Mouse (Mus musculus): ENCODE measurements at regions not wholly inside any gene's neighbourhood (a gene's known extent, or its start where the extent isn't known, plus 50 kb on each side); places are given as distances from the start of the nearest gene placed in this dataset.

DNA sequence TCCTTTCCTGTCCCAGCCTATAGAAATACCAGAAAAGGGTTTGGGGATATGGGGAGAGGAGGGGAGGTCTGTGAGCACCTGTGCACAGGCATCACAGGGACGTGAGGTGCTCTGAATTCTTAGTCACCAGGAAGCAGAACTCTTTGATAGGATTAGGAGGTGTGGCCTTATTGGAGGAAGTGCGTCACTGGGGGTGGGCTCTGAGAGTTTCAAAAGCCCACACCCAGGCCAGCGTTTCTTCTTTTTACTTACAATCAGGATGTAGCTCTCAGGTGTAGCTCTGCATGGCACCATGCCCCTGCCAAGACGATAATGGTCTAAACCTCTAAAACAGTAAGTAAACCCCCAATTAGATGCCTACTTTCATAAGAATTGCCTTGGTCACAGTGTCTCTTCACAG, 162.6 kb upstream of the Ank start:
- DNase-seq, result no peak

DNA sequence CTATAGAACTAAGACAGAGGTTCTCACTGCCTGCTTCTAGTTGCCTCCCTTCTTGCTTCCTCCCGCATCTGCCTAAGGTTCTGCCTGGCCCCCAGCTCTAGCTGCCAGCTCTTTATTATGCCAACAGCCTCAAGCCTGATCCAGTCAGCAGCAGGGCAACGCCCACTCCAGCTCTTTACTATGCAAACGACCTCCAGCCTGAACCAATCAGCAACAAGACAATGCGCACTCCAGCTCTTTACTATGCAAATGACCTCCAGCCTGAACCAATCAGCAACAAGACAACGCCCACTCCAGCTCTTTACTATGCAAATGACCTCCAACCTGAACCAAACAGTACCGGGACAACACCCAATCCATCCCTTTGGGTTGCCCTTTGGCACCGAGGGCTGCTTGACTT, 162.2 kb upstream of the Ank start:
- peak in 1 of 2 experiments; percentile 11 for DNase-seq

DNA sequence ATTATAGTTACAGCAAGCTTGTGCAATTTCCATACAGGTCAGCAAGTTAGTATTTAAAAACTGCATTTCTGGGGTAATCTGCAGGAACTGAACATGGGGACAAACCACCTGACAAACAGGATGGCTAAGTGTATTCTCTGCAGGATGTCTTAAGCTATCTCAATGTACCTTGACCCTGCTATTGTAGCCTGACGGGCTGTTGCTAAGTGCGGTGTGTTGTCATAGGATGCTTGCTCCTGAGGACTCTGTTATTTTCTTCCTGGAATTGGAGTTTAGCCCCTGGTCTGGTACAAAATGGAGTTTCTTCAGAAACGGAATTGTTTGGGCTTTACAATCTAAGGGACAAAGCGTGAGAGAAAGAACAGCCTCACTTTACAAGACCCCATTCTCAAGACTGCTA, 161.4 kb upstream of the Ank start:
- DNase-seq, result no peak

DNA sequence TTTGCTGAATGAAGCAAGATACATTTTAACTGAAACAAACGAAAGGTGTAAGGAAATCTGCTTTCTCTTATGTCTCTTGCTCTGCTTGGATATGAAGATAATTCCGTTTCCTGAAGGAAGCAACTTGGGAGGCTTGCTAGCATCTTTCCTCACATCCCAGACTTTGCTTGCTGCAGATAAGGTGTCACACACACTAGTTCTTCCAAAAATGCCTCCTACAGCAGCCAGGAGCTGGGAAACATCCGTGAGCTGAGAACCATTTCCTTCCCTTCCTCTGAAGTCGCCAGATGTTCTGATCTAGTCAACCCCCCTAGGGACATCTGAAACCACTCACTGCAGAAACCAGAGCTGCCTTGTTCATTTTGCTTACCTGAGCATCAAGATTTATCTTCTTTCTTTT, 157.8 kb upstream of the Ank start:
- no peak for DNase-seq

DNA sequence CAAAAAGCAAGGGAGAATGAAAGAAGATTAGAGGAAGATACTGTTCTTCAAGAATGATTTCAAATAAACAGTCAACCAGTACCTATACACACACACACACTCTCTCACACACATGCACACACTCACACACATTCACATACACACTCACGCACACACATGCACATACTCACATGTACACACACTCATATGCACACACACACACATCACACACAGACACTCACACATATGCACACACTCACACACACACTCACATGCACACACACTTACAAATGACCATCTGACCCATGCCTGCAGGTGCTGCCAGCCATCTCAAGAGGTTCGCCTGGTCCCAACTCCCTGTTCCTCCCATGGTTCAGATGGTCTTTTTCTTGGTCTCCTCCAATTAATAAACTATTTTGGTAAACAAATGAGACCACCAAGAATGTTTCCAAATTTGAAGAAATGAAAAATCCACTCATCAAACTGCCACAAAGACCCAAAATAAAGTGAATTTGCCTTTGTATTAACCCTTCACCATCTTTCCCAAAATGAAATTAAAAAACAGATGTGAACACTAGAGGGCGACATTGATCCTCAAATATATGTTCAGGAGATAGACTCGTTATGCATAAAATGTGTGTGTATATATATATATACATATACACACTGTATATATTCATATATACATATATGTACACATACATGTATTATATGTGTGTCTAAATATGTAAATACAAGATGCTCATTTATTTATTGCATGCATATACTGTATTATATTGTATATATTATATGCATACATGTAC, 150.3 kb upstream of the Ank start:
- no peak for DNase-seq

DNA sequence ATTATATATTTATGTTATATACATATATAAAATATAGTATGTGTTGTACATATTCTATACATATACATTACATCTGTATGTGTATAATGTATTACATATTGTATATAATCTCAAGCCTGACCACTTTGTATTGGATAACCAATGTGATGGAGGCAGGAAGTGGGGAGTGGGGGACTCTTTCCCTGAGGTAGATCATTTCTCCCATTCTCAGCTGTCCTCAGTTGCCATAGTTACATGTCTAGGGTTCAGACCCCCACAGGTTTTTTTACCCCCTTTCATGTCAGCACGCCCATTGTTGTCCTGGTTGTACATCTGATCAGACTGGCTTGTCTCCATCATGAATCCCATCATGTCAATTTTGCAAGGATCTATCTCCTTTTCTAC, 149.7 kb upstream of the Ank start:
- DNase-seq, result no peak

DNA sequence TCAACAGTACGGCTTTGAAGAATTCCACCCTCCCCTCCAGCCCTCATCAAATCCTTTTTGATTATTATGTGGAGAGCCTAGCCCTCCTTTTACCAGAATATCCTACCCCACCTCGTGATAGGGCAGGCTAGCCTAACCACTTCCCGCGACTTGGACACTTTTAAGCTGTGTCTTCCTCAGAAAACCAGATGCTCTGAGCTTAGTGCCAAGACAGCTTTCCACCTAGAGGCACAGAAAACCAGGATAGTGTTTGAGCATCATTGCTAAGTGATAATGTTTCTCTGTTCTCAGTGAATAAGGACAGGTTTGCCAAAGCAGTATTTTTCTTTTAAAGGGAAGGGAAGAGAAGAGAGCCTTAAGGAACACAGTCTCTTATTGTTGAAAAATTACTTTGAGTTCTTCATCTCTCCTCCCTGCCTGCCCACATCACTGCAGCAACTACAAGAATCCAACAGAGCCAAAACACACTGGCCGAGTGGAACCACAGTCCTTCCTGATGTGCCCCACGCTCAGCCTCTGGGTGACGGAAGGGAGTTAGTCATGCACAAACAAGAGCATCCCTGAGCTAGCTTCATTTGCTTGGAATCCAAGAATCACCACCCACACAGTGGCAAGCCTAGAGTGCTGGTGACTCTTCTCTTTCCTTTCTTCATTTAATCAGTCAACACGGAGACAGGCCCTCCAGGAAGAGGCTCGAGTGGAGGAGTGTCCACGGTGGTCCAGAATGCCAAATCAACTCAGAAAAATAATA, 144.4 kb upstream of the Ank start:
- DNase-seq, result no peak

DNA sequence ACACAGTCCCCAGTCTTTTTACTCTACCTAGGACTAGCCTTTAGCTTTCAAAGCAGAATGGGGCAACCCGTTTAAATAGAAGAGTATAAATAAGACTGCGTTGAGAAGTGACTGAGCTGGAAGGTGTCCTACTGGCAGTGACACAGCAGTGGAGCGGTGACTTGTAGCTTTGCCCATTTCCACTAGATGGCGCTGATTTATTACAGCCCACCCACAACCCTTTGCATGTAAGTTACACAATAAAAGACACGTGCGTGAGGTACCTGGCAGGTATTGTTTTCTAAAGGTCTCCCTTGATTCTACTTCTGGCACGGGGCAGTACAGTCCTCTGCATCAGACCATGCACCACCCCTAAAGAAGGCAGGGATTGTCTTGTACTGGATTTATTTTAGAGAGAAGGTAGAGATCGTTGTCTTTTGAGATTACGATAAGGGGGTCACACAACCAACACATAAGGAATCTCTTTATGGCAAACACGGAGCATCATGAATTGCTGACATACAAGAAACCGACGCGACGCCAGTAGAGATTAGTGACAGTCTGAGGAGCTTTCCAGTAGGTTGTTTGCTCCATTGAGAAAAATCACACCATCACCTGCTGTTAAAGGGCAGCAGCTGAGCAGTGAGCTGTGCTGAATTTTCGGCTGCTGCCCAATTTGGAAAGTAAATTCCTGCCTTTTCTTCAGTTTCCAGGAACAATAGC, 140.5 kb upstream of the Ank start:
- DNase-seq, result peak; percentile 67 to 69

DNA sequence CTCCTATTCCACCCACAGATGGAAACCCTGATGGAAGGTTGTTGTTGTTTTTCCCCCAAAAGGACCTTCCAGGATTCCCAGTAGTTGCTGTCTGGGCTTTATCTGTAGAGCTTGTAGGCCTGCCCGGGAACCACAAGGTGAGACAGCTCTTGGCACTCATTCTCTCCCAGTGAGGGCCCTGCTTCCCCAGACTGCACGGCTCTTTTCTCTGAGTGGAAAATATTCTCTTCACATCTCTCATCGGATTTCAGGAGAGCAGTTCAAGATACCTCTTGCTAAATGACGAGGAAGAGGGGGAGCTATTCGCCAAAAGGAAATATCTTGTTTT, 140.0 kb upstream of the Ank start:
- DNase-seq, result no peak

DNA sequence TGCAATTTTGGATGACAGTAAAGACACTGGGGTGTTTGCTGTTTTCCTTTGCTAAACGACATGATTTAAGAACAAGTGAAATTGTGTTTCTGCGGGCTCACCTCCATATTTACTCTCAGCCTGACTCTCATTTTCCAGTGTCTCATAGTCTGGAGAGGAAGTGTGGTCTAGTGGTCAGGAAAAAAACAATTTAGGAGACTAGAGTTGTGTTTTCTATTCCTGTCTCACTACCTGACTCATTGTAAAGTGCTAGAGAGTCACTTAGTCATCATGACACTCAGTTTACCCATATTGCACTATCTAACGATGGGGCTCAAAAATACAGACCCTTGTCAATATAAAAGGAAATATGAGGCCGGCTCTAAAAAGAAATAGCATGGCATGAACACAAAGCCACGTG, 138.7 kb upstream of the Ank start:
- no peak for DNase-seq

DNA sequence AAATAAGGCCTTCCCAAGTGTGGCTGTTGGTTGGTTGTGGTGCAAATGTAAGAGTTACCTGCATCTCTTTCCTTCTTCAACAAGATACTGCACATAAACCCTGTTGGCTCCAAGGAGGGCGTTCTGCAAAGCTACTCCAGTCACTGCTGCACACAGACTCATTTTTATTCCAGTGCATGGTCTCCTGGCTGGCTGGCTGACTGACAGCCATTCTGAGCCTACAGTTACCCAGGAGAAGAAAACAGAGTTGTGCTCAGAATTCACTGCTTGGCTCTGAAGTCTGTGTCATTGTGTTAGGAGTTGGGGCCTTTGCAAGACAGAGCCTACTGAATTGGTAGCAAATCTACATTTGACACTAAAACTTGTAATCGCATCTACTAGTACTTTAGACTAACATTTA, 138.0 kb upstream of the Ank start:
- no peak for DNase-seq

DNA sequence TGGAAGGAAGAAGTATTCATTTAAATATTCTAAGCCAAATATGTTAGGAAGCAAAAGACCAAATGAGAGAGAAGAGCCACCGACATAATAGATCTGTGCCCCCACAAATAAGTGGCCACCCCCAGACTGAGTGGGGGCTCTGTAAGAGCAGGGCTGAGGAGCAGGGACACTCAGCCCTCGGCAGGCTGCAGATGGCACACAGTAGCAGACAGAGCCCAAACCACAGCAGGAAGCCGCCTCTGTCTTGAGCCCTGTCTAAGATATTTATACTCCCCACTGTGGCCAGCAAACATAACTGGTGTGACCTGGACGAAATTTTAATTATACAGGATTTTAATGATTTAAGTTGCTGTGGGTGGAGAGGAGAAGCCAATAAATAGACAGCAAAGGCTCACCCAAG, 126.4 kb upstream of the Ank start:
- no peak for DNase-seq

DNA sequence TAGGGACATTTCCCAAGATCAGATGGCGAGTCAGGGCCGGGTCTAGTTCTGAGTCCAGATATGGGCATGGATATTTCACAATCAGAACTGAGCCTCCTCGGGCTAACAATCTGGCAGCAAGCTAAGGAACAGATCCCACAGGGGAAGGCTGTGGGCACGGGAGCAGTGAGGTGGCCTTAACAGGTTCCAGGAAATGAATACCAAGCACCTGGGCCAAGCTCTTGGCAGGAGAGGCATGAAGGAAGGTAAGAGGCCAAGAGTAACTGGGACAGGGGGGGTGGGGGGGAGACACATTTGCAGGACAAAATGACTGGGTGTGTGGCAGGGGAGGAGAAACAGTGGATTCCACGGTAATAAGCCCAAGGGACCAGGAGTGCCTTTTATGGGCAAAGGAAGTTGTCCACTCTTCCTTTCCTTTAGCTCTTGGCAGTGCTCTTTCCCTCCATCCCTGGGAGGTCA, 124.9 kb upstream of the Ank start:
- DNase-seq, result no peak

DNA sequence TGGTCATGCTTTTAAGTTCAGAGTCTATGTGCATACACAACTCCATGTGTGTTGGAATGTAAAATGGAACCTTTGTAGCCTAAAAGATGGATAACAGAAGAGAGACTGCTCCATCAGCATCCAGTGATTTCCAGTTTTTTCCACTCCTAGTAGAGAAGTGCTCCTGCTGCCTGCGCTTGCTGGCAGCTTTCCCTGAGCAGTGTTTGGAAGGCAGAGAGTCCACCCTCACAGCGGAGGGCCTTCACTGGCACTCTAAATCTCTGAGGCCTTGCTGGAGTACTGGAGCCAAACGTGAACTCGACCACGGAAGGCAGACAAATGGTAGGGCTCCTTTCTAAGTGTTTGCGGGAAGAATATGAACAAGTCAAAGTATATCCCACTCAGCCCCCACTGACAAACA, 108.0 kb upstream of the Ank start:
- DNase-seq, result peak in 1 of 2 experiments; percentile 4

DNA sequence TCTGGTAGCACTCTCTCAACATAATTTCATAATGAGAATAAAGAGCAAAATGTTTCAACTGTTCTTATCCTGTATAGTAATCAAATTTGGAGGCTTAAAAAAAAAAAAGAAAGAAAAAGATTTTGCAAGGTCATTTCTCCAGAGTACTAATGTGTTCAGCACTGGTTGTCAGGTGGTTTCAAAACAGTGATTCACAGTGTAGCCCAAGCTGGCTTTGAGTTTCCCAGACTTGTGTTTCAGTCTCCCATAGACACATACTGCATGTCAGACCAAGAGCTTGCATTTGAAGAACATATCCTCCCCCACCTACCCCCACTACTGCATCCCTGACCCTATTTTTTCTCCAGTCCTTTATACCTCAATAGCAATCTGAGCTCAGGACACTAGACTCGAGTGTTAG, 107.2 kb upstream of the Ank start:
- DNase-seq, result no peak

DNA sequence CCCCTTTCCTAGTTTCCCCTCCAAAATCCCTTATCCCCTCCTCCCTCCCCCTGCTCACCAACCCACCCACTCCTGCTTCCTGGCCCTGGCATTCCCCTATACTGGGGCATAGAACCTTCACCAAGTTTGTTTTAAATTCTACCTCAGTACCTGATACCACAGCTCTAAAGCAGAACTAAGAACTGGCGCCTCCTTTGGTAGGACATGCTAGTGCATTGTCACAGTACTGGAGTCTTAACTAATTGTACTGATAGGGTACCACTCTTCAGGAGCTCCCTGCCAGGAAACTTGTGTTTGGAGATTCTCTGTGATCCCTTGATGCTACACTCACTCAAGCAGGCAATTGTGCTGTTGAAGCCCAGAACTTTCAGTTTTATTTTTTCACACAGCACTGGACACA, 92.0 kb upstream of the Ank start:
- no peak for DNase-seq

DNA sequence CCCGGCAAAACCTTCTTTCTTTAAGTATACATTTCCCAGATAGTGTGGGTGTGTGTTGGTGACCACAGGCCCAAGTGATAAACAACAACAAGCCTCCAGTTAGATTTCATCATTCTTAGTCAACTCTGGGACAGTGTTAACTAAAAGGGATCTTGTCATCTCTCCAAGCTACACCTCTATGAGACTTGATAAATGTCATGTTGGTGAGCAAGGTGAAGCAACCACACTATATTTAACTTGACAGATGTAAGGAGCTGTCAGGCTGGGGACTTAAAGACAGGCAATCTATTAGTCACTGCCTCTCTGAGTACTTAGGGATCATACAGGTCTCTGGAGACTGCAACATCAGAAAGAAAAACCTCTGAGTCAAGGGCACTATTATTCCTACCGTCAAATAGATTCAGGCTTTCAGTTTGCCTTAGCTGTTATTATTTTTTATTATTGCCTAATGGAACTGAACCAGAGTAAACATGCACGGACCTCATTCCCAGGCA, 87.8 kb upstream of the Ank start:
- DNase-seq, result no peak

DNA sequence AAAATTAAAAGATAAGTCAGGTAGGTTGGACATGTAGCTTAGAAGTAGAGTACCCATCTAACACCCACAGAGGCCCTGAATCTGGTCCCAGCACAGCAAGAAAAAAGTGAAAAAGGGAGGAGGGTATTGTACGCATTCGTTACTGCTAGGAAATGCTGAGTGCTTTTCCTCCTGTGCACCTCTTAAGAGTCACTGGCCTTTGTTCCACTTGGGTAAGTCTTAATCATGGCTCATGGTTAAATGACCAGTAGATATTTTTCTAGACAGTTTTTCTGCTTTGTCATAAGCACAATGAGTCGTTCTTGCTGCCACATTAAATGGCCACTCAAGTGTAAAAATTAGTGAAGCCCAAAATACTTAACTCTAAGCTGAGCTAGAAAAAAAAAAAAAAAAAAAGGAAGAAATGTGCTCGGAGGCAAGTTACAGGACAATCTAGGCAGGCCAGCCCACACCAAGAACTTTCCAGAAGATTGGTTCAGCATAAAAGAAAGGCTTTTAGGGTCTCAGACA, 86.0 kb upstream of the Ank start:
- DNase-seq, result no peak

DNA sequence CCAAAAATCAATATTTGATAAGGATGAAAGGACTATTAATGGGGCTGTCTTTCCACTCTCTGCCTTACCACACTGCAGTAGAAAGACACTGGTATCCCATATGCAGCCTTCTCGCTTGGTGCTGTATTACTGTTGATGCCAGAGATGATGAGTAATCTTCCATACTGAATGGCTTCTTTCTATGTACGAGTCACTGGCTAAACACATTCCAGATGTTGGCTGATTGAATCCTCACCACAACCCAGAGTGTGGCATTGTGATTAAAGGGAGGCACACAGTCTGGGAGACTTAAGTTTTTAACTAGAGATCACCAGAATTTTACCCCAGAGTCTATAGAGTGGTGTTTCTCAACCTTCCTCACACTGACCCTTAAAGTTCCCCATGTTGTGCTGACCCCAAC, 84.9 kb upstream of the Ank start:
- DNase-seq, result no peak

DNA sequence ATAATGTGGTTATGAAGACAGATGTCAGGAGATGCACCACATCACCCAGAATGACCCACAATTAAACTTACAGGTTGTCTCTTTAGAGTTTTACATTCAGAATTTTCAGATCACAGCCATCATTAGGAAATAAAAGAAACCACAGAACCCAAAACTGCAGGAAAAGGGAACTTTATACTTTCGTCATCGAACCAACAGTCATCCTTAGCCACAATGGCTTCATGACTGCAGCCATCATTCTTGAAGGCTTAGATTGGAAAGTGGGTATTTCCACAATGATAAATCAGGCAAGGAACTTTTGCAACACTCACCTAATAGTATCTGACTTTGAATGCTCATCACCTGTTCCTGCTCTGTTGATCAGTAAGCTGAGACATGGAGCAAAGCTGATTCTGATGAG, 75.9 kb upstream of the Ank start:
- DNase-seq, result no peak

DNA sequence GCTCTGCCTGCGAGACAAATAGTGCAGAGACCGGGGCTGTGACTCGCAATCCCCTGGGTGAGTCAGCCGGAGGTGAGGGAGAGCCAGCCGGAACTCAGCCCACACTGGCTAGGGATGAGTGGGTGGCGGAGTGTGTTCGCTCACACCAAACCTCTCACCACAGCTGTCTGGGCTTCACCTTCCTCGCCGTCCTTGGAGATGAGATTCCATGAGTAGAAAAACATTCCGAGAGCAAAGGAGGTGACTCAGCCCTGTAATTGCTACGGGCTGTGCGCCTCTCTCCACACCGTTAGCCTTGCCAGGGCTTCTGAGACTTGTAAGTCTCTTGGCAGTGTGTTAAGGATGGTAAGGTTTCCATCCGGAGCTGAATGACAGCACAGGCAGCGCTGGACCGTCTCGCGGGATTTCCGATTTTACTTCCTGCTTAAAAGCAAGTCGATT, 60.7 kb upstream of the Ank start:
- DNase-seq, result peak; percentile 42 to 58

DNA sequence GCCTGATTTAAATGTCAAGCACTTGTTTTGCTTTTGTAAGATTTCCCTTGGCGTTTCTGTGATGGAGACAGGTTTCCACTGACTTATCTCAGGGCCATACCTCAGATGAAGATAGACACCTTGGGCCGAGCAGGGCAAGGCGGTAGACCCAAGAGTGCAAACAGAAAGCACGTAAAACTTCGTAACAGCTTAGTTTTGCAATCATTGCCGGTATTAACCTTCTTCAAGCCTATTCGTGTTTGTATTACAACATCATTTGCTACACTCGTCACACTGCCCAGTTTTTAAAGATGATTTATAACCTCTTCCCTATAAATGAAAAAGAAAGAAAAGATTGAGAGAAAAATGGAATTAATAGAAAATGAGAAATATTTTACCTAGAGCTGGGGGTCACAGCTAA, 56.6 kb upstream of the Ank start:
- no peak for DNase-seq

DNA sequence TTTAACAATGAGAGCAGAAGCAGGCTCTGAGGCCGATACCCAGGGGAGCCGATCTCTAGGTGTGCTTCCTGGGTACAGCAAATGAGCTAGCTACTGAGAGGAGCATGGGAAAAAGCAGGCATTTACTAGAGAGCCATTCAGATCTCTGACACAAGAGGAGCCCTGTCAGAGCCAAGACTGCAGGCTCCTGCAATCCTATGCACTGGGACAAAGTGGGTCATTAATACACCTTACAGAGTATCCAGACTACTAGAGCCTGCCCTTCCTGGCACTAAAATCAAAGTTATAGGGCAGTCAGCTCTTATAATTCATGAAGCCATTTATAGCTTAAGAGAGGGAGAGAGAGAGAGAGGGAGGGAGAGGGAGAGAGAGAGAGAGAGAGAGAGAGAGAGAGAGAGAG, 54.2 kb upstream of the Ank start:
- no peak for DNase-seq

DNA sequence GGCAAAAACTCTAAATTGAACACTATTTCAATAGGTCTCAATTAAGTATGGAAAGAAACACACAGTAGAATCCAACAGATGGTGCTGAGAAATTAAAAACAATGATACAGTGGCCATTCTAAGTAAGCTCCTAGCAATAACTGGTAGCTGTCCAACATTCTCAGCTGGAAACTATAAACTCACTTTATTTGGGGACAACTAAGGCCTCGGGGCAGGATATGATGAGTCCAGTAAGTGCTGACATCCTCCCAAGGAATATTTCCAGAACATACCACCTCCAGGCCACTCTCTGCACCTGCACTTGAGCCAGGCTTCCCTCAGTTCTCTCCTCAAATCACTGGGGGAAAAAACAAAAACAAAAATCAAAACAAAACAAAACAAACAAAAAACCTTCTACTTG, 53.7 kb upstream of the Ank start:
- DNase-seq, result no peak
